ENCODE assay signal across 24 mouse cellular contexts in genomic region chr1:88909864-88910573, GRCm38 (mm10).
DNase-seq lines count a peak whose midpoint lies in the region; ATAC-seq lines count a peak whose summit lies in the region.
"Had no signal": no experiment of that assay in that cellular context is flagged by ENCODE, and none has a peak within 500 bp of the region (broad histone marks: within the 10 kb centered on the region; RNA-seq: fewer than 3 reads in every experiment).

No protein-coding gene starts in this region.

- no peak for DNase-seq in forebrain, embryonic 10.5 days (ENCODE audit: extremely low spot score, low spot score)
- no peak for DNase-seq in neural tube, embryonic 10.5 days (ENCODE audit: extremely low spot score, low spot score)
- peak; percentile 64 for DNase-seq in brain, embryonic 18.5 days (ENCODE audit: low read depth, low spot score)
- no peak for DNase-seq in layer of hippocampus, adult 9-11 months
- DNase-seq: adrenal gland, postnatal 36 days; cerebellum, adult 18-20 months; cerebellum, postnatal 14 days; heart, postnatal 36 days; kidney, adult 9 months; kidney, postnatal 25 days; layer of hippocampus, postnatal 36 days; thymus, adult 18-20 months; thymus, postnatal 4 days had no signal

- 0 out of 2 replicates have a peak, but pooled peaks have one; percentile 29 for ATAC-seq in forebrain, embryonic 15.5 days (replicated peaks)
- ATAC-seq in neural tube, embryonic 15.5 days (ENCODE audit: low FRiP score) = no peak
- ATAC-seq in midbrain, embryonic 15.5 days (replicated peaks) = peak; percentile 75
- no peak for ATAC-seq in megakaryocyte progenitor cell, adult 5-6 weeks (replicated peaks; ENCODE audit: poor library complexity)
- ATAC-seq: Patski had no signal

- H3K4me1 ChIP-seq in forebrain, embryonic 15.5 days = peaks cover 18% of the 10 kb centered on the region
- peaks cover 13% of the 10 kb centered on the region; the same call in 1 of the 2 replicates for H3K4me1 ChIP-seq in forebrain, embryonic 10.5 days
- peaks cover 21% of the 10 kb centered on the region for H3K4me1 ChIP-seq in neural tube, embryonic 15.5 days
- H3K4me1 ChIP-seq in midbrain, embryonic 15.5 days = peaks cover 23% of the 10 kb centered on the region
- H3K4me1 ChIP-seq: embryonic facial prominence, embryonic 12.5 days had no signal

- no peaks in the 10 kb centered on the region for H3K27me3 ChIP-seq in forebrain, embryonic 15.5 days
- H3K27me3 ChIP-seq in forebrain, embryonic 10.5 days (ENCODE audit: poor library complexity, severe bottlenecking) = no peaks in the 10 kb centered on the region
- H3K27me3 ChIP-seq in neural tube, embryonic 15.5 days (replicated peaks) = no peaks in the 10 kb centered on the region
- no peaks in the 10 kb centered on the region for H3K27me3 ChIP-seq in midbrain, embryonic 15.5 days (replicated peaks)
- H3K27me3 ChIP-seq: CH12.LX; embryonic facial prominence, embryonic 12.5 days; heart, embryonic 15.5 days; Patski had no signal

- H3K9me3 ChIP-seq in forebrain, embryonic 15.5 days = no peaks in the 10 kb centered on the region
- peaks cover 7% of the 10 kb centered on the region; the same call in 1 of the 2 replicates for H3K9me3 ChIP-seq in forebrain, embryonic 10.5 days
- H3K9me3 ChIP-seq in neural tube, embryonic 15.5 days (replicated peaks) = no peaks in the 10 kb centered on the region
- H3K9me3 ChIP-seq in midbrain, embryonic 15.5 days = no peaks in the 10 kb centered on the region
- H3K9me3 ChIP-seq: heart, embryonic 15.5 days had no signal

- no peaks in the 10 kb centered on the region for H3K36me3 ChIP-seq in forebrain, embryonic 15.5 days
- H3K36me3 ChIP-seq in forebrain, embryonic 10.5 days (replicated peaks) = no peaks in the 10 kb centered on the region
- no peaks in the 10 kb centered on the region for H3K36me3 ChIP-seq in neural tube, embryonic 15.5 days
- no peaks in the 10 kb centered on the region for H3K36me3 ChIP-seq in midbrain, embryonic 15.5 days (replicated peaks)
- H3K36me3 ChIP-seq: embryonic facial prominence, embryonic 12.5 days; G1E; heart, embryonic 15.5 days had no signal

- H3K27ac ChIP-seq in forebrain, embryonic 15.5 days (replicated peaks) = peak overlapping the region; percentile 65
- no peak overlapping the region for H3K27ac ChIP-seq in forebrain, embryonic 10.5 days
- peak overlapping the region; percentile 24; the same call in 1 of the 2 replicates for H3K27ac ChIP-seq in neural tube, embryonic 15.5 days (replicated peaks)
- peak overlapping the region; percentile 67 for H3K27ac ChIP-seq in midbrain, embryonic 15.5 days
- H3K27ac ChIP-seq: embryonic facial prominence, embryonic 12.5 days; heart, embryonic 15.5 days; layer of hippocampus, adult 2 months had no signal

- H3K9ac ChIP-seq in forebrain, embryonic 15.5 days (replicated peaks) = no peak overlapping the region
- H3K9ac ChIP-seq in neural tube, embryonic 15.5 days (replicated peaks) = no peak overlapping the region
- H3K9ac ChIP-seq in midbrain, embryonic 15.5 days = no peak overlapping the region
- H3K9ac ChIP-seq: embryonic facial prominence, embryonic 12.5 days; heart, embryonic 15.5 days had no signal

- H3K4me3 ChIP-seq in forebrain, embryonic 15.5 days = no peak overlapping the region
- H3K4me3 ChIP-seq in forebrain, embryonic 10.5 days = no peak overlapping the region
- no peak overlapping the region for H3K4me3 ChIP-seq in neural tube, embryonic 15.5 days (replicated peaks)
- no peak overlapping the region for H3K4me3 ChIP-seq in midbrain, embryonic 15.5 days
- H3K4me3 ChIP-seq: embryonic facial prominence, embryonic 12.5 days; erythroblast, embryonic 14.5 days; heart, embryonic 15.5 days; layer of hippocampus, adult 2 months had no signal

- 18% methylated on average over 6 of the region's 6 CpGs for WGBS in forebrain, embryonic 15.5 days
- WGBS in forebrain, embryonic 10.5 days = 72% methylated on average over 6 of the region's 6 CpGs
- WGBS in neural tube, embryonic 15.5 days = 39% methylated on average over 6 of the region's 6 CpGs
- 19% methylated on average over 6 of the region's 6 CpGs for WGBS in midbrain, embryonic 15.5 days

- no peak overlapping the region for H3K4me2 ChIP-seq in forebrain, embryonic 15.5 days (replicated peaks)
- H3K4me2 ChIP-seq in neural tube, embryonic 15.5 days = no peak overlapping the region
- no peak overlapping the region for H3K4me2 ChIP-seq in midbrain, embryonic 15.5 days
- H3K4me2 ChIP-seq: embryonic facial prominence, embryonic 12.5 days; heart, embryonic 15.5 days had no signal

Comparison
In these comparisons a context has a peak if more than half of its experiments do, and no peak if none do; other contexts are left out.
1. ATAC-seq: peak in forebrain, embryonic 15.5 days (single experiment) and midbrain, embryonic 15.5 days (single experiment); none in neural tube, embryonic 15.5 days (single experiment) and megakaryocyte progenitor cell, adult 5-6 weeks (single experiment).